Mouse (Mus musculus) heart, postnatal 25 days (tissue): Measurements from ENCODE around the gene Cdadc1. TPM values are rescaled to one million over a fixed set of nuclear protein-coding genes. Genes with fewer than 3 reads are reported as not detected.

Source experiments
- DNase-seq: peaks from one replicate; pipeline ENCODE4 v3.0.0; 2022; ENCODE audit warnings: low spot score
- intact Hi-C: fragments of 180-260 bp; cut with DNase I; formaldehyde crosslinking; loops from one replicate; pipeline ENCODE4 v1.15.1; 2025
- total RNA-seq, 2 experiments: library from RNA; stranded (reverse); gene quantifications; 2 replicates each; pipeline ENCODE4 v1.2.3; 2021

Cdadc1 gene
- total RNA-seq, 2 experiments from 2014 or later = 42.6 to 45.8 TPM

- peak; percentile 67 for DNase-seq
Observed at GRCm38 (mm10) chr14:59549106-59549505, 48.7 kb downstream of the Cdadc1 start.

GRCm38 (mm10) chr14:59548532-59548931, 49.2 kb downstream of the Cdadc1 start:
- intact Hi-C loops = no loop called here
- DNase-seq = no peak

More at GRCm38 (mm10) chr14:59549106-59549505, 48.7 kb downstream of the Cdadc1 start:
- intact Hi-C loops = no loop called here

DNA sequence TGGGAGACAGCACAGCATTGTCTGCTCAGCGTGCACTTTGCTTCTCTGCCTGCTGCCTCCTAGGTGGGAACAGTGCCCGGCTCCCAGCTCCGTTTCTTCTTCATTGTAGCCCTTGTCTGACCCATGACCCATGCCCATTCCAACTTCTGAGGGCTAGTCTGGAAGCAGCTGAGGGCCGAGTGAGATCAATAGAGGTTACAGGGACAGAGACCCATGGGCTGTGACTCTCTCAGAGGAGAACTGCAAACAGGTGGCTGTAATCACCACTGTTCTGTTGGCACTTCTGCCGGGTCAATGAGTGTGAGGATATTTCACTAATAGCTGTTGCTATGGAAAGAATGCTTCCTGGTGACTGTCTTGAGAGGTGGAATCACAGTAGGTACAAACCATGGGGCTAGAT, 50.2 kb downstream of the Cdadc1 start:
- DNase-seq = no peak
- intact Hi-C loops = no loop called here

DNA sequence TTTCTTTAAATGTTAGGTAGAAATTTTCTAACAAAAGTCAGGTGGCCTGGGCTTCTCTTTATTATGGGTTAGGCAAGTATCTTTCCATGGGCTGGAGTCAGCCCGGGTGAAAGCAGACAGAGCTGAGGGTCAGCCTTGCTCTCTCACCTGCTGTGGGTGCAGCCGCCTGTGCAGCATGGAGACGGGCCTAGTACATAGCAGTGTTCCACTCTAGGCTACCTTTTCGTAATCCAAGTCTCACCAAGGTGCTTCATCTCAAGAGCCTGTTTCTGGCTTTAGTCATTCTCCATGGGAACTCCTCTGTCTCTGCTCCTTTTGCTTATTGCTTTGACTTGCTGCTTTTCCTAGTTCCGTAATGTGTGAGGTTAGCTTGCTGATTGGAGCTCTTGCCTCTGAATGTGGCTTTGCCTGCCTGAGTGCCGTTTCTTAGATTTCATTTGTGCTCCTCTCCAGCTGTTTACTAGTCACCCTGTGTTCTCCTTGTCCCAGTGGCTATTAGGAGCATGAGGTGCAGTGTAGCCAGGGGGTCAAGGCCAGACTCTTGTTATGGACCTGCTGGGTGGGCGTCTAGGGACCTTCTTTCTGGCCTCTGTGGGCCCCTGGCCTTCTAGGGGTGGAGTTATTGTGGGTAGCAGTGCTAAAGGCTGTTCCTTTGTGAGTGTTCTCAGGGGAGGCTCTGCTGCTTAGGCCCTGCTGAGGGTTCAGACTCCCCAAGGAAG, 51.4 kb downstream of the Cdadc1 start:
- DNase-seq = no peak
- intact Hi-C loops = no loop called here

DNA sequence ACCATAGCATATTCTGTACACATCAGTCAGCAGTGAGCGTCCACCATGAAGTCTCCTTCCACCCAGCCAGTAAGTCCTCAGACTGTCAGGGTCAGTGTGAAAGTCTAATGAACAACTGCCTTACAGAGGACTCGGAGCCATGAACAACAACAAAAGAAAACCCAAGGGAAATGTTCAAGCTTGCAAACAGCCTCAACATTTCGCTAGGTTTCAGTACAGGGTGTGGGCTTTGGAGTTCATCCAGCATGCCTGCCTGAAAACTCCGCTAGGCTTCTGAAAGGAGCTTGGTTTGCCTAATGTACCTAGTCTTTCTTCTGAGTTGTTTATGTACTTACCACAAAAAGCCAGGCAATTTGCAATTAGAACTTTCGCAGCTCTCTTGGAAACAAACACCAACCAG, 53.8 kb downstream of the Cdadc1 start:
- no peak for DNase-seq
- intact Hi-C loops = no loop called here

DNA sequence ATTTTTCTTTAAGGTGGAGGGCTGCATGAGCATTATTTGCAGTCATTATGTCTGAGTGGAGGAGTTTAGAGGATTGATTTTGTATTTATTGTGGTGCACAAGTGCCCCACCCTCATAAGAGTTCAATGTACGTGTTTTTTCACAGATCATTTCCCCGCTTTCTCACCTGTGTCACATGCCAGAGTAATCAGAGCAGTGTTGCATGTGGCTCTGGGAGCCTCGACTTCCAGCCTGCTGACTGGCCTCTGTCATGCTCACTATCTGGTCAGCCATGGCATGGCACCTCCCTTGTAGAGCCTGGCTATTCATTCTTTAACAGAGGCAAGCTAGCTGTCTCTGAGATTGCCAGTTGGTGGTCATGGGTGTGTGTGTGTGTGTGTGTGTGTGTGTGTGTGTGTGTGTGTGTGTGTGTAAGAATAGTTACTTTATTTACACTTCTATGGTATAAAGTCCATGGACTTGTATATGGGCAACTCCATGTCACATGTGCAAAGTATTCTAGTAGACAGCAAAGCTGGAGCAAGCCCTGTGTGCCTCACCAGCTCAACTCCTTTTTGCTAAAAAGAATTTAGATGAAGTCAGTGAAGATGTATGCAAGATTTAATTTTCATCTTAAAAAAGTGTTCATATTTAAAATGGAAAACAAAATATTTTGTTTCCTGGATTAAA, 54.5 kb downstream of the Cdadc1 start:
- no peak for DNase-seq
- intact Hi-C loops = no loop called here

GRCm38 (mm10) chr14:59540761-59541160, 57.0 kb downstream of the Cdadc1 start:
- intact Hi-C loops = no loop called here
- DNase-seq = no peak

GRCm38 (mm10) chr14:59540230-59540629, 57.5 kb downstream of the Cdadc1 start:
- intact Hi-C loops = no loop called here
- no peak for DNase-seq

GRCm38 (mm10) chr14:59537829-59538432, 59.8 kb downstream of the Cdadc1 start:
- DNase-seq = no peak
- intact Hi-C loops = no loop called here

GRCm38 (mm10) chr14:59533908-59534307, 63.9 kb downstream of the Cdadc1 start:
- DNase-seq = no peak
- intact Hi-C loops = no loop called here

- DNase-seq = no peak
- intact Hi-C loops = no loop called here
Observed at GRCm38 (mm10) chr14:59532986-59533385, 64.8 kb downstream of the Cdadc1 start.

DNA sequence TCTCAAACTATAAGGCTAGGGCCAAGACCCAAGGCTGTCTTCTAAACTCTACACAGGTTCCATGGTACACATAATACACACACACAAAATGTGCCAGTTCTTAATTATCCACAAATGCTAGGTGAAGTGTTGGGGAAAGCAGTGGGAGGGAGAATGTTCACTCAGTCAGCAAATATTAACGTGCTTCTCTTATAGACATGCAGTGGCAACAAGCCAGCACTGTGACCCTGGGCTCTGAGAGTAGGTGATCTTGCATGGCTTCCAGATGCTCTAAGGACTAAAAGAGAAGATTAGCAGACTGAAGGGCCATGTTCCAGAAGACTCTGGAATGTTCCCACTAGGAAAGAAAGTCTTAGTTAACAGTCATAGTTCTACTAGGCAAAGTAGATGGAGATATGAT, 67.0 kb downstream of the Cdadc1 start:
- intact Hi-C loops = no loop called here
- no peak for DNase-seq

GRCm38 (mm10) chr14:59525843-59526242, 71.9 kb downstream of the Cdadc1 start:
- DNase-seq = no peak
- intact Hi-C loops = no loop called here

DNA sequence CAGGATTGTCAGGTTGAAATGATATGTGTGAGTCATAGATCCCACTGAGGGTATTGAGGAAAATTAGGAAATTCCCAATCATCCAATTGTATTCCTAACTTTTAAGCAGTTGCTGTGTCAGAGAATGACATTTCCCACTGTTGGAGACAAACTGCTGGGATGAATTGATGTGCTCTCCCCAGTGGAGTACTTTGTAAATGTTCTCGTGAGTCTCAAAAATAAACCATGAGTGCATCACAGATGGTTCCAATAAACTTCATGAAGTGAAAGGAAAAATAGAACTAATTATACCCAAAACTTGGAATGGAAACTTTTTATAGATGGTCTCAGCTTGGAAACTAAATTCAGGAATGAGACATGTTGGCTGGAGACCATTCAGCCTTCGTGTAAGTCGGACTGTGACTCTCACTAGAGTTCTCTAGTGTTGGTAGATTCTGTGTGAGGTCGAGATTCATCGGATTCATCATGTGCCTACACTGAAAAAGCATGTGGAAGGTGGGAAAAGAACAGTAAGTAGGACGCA, 83.8 kb downstream of the Cdadc1 start:
- intact Hi-C loops = no loop called here
- DNase-seq = no peak

Other genes starting within 250 kb of the Cdadc1 start
- 1 to 10 TPM; 6.9 to 8.3 TPM for gene Phf11d, start 232.5 kb downstream of the Cdadc1 start, total RNA-seq
- gene Phf11c, start 202.6 kb downstream of the Cdadc1 start, total RNA-seq = 1 to 10 TPM in 1 of 2 experiments, under 1 TPM in 1; 0.64 to 1.1 TPM
- 10 to 100 TPM in 1 of 2 experiments, 1 to 10 TPM in 1; 9.9 to 10.8 TPM for gene Setdb2, start 157.1 kb downstream of the Cdadc1 start, total RNA-seq
- 10 to 100 TPM; 21.9 to 25.5 TPM for gene Cab39l, start 157.0 kb downstream of the Cdadc1 start, total RNA-seq
- gene Shisa2, start 27.3 kb upstream of the Cdadc1 start, total RNA-seq = 1 to 10 TPM; 1.3 to 1.4 TPM